Mouse (Mus musculus) kidney, postnatal 10 days (tissue): Measurements from ENCODE around the gene Gm21677.
"Not testable (repeated sequence)": the region's sequence is repeated elsewhere in the genome, so short reads cannot be mapped to it uniquely, and the experiment has no call there.

Experiments
- DNase-seq: peaks from one replicate; pipeline ENCODE4 v3.0.0; 2021; ENCODE audit warnings: mixed read lengths

Gm21677 gene

DNA sequence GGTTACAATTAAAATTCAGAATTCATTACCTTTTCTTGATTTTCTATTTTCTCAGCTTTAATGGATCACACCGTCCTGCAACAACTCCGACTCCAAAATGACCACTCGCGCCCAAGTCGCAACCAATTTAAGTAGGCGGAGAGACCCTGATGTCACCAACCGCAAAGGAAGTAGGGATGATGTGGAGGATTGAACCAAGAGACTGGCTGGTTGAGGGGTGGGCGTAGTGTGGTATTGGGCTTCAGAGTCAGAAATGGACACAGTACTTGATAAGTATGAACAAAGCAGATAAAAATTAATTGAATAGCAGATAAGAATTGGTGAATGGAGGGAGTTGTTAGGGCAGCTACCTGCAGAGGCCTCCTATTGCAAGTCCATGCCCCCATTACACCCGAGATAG is at the start of gene Gm21677:
Gene Gm21677, minus strand, starts transcription at position 101 of the 400 bp plus-strand sequence.
- not testable (repeated sequence) for DNase-seq

DNA sequence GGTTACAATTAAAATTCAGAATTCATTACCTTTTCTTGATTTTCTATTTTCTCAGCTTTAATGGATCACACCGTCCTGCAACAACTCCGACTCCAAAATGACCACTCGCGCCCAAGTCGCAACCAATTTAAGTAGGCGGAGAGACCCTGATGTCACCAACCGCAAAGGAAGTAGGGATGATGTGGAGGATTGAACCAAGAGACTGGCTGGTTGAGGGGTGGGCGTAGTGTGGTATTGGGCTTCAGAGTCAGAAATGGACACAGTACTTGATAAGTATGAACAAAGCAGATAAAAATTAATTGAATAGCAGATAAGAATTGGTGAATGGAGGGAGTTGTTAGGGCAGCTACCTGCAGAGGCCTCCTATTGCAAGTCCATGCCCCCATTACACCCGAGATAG is 39.0 kb upstream of the Gm21677 start, which contains the start of gene Gm21693:
Gene Gm21693, minus strand, starts transcription at position 101 of the 400 bp plus-strand sequence.
- DNase-seq, result not testable (repeated sequence)

DNA sequence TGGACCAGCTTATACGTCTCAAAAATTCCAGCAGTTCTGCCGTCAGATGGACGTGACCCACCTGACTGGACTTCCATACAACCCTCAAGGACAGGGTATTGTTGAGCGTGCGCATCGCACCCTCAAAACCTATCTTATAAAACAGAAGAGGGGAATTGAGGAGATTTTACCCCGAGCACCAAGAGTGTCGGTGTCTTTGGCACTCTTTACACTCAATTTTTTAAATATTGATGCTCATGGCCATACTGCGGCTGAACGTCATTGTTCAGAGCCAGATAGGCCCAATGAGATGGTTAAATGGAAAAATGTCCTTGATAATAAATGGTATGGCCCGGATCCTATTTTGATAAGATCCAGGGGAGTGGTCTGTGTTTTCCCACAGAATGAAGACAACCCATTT is 34.4 kb upstream of the Gm21677 start:
- DNase-seq, result not testable (repeated sequence)
